Comparison of ENCODE assay signal across 12 mouse cellular contexts in genomic region chr14:41160076-41160475, GRCm38 (mm10). TPM values are rescaled to one million over a fixed set of nuclear protein-coding genes. Genes with fewer than 3 reads are reported as not detected.
"Had no signal": no experiment of that assay in that cellular context is flagged by ENCODE, and none has a peak within 500 bp of the region (broad histone marks: within the 10 kb centered on the region; RNA-seq: fewer than 3 reads in every experiment).

No protein-coding gene starts in this region.

- DNase-seq: right cerebral cortex, adult 18-20 months; right cerebral cortex, postnatal 4 days; thymus, postnatal 4 days had no signal

- H3K4me1 ChIP-seq: limb, embryonic 10.5 days; midbrain, embryonic 12.5 days had no signal

- H3K9me3 ChIP-seq: limb, embryonic 10.5 days; midbrain, embryonic 12.5 days had no signal

- H3K27me3 ChIP-seq: midbrain, embryonic 12.5 days had no signal

- H3K4me2 ChIP-seq: hindbrain, embryonic 14.5 days; midbrain, embryonic 12.5 days had no signal

- H3K27ac ChIP-seq: hindbrain, embryonic 14.5 days; left cerebral cortex, adult 2 months; limb, embryonic 10.5 days; midbrain, embryonic 12.5 days had no signal

- H3K9ac ChIP-seq: hindbrain, embryonic 14.5 days; midbrain, embryonic 12.5 days had no signal

- H3K36me3 ChIP-seq: limb, embryonic 10.5 days; midbrain, embryonic 12.5 days had no signal

- ATAC-seq: intestine, postnatal 0 days had no signal

- H3K4me3 ChIP-seq: left cerebral cortex, adult 2 months; limb, embryonic 10.5 days; midbrain, embryonic 12.5 days had no signal

RNA-seq across cellular contexts. Expression of gene Mbl1, which starts 8.8 kb away (rescaled TPM):
- polyA plus RNA-seq: hindbrain, embryonic 14.5 days; intestine, postnatal 0 days; limb, embryonic 10.5 days; limb, embryonic 14.5 days; midbrain, embryonic 12.5 days; midbrain, postnatal 0 days; neural tube, embryonic 14.5 days; stomach, embryonic 14.5 days had no signal

RNA-seq across cellular contexts. Expression of gene Sftpd, which starts 24.9 kb away (rescaled TPM):
- polyA plus RNA-seq: hindbrain, embryonic 14.5 days; limb, embryonic 10.5 days; limb, embryonic 14.5 days; midbrain, embryonic 12.5 days; neural tube, embryonic 14.5 days; stomach, embryonic 14.5 days had no signal

RNA-seq across cellular contexts. Expression of gene Sftpa1, which starts 28.5 kb away (rescaled TPM):
- polyA plus RNA-seq: hindbrain, embryonic 14.5 days; limb, embryonic 10.5 days; limb, embryonic 14.5 days; midbrain, embryonic 12.5 days; midbrain, postnatal 0 days; neural tube, embryonic 14.5 days; stomach, embryonic 14.5 days had no signal

RNA-seq across cellular contexts. Expression of gene Mat1a, which starts 55.2 kb away (rescaled TPM):
- polyA plus RNA-seq: hindbrain, embryonic 14.5 days; limb, embryonic 10.5 days; limb, embryonic 14.5 days; midbrain, embryonic 12.5 days; midbrain, postnatal 0 days; neural tube, embryonic 14.5 days; stomach, embryonic 14.5 days had no signal
